Mouse (Mus musculus) megakaryocyte-erythroid progenitor cell, adult 5-6 weeks (primary cell): ENCODE data around the gene Evi2a. TPM values are rescaled to one million over a fixed set of nuclear protein-coding genes. Genes with fewer than 3 reads are reported as not detected.

ENCODE experiments used
- total RNA-seq, 2 experiments: library from RNA; stranded (forward) in 1 of 2; stranded (reverse) in 1 of 2; fragments of 200-1000, 215-1000 nt in 1 of 2; fragments of >200 nt in 1 of 2; fragmentation: Nextera tagmentation in 1 of 2; gene quantifications; 2 replicates each; pipeline ENCODE4 v1.2.3; 2014 to 2017

Evi2a gene
- total RNA-seq, 2 experiments from 2014 or later, result 3.1 to 12.1 TPM

Other genes with a start within 250 kb of the Evi2a start
- gene Gm9964, start 233.7 kb downstream of the Evi2a start, total RNA-seq (2014; fragmentation: Nextera tagmentation), result not detected in 2 replicates
- not detected in 2 replicates for gene Gm9964, start 233.7 kb downstream of the Evi2a start, total RNA-seq (2017)
- gene Nf1, start 190.9 kb downstream of the Evi2a start, total RNA-seq (2014; fragmentation: Nextera tagmentation), result 23.3 and 27.5 TPM in 2 replicates
- gene Nf1, start 190.9 kb downstream of the Evi2a start, total RNA-seq (2017), result 10.6 and 11.7 TPM in 2 replicates
- 0.20 TPM in 1 of 2 replicates, not detected in the other for gene Omg, start 26.5 kb downstream of the Evi2a start, total RNA-seq (2014; fragmentation: Nextera tagmentation)
- gene Omg, start 26.5 kb downstream of the Evi2a start, total RNA-seq (2017), result 0.69 TPM in 1 of 2 replicates, not detected in the other
- gene Evi2b, start 6.8 kb downstream of the Evi2a start, total RNA-seq (2014; fragmentation: Nextera tagmentation), result 94.9 and 96.8 TPM in 2 replicates
- gene Evi2b, start 6.8 kb downstream of the Evi2a start, total RNA-seq (2017), result 32.1 and 38.5 TPM in 2 replicates
- gene Evi2, start within 50 bp of the Evi2a start, total RNA-seq (2014; fragmentation: Nextera tagmentation), result 3.5 and 14.8 TPM in 2 replicates
- 1.7 and 3.5 TPM in 2 replicates for gene Evi2, start within 50 bp of the Evi2a start, total RNA-seq (2017)
- gene Rab11fip4, start 60.6 kb upstream of the Evi2a start, total RNA-seq (2014; fragmentation: Nextera tagmentation), result 0.17 and 0.35 TPM in 2 replicates
- gene Rab11fip4, start 60.6 kb upstream of the Evi2a start, total RNA-seq (2017), result 0.65 and 1.1 TPM in 2 replicates